Mouse (Mus musculus) lung, adult 2 months (tissue): ENCODE measurements around the gene 2210011C24Rik. TPM values are rescaled to one million over a fixed set of nuclear protein-coding genes. Genes with fewer than 3 reads are reported as not detected.
A peak's percentile ranks its signal among the peaks of the same experiment; 100 is the strongest.

Source experiments
- DNase-seq: peaks from one replicate; pipeline ENCODE4 v3.0.0; 2022
- H3K4me1 ChIP-seq: fragments of 200-500 bp; 2 replicates; pipeline ENCODE4 v1.6.1; 2011; ENCODE audit warnings: low read length; ENCODE audit not compliant: control insufficient read depth, insufficient read depth
- H3K4me3 ChIP-seq: fragments of 200-500 bp; replicated peaks from 2 replicates; pipeline ENCODE3; 2011; ENCODE audit warnings: low read depth, mild to moderate bottlenecking, control low read depth, low read length; ENCODE audit errors: extremely low read depth
- CTCF ChIP-seq: fragments of 200-500 bp; IDR thresholded peaks from 2 replicates; pipeline ENCODE4 v1.5.1; 2011; ENCODE audit warnings: mild to moderate bottlenecking, low read length, control low read depth; ENCODE audit not compliant: insufficient read depth
- POLR2A ChIP-seq: fragments of 200-500 bp; IDR thresholded peaks from 2 replicates; pipeline ENCODE4 v1.6.1; 2011; ENCODE audit warnings: low read depth, mild to moderate bottlenecking, control low read depth, low read length, borderline replicate concordance; ENCODE audit errors: extremely low read depth
- WGBS: fragments of 180-500 bp; shearing (Covaris S2); methylation state at CpG from one replicate; pipeline ENCODE4 v1.1.7; 2018; 5-methylcytosine and 5-hydroxymethylcytosine counted together
- polyA plus RNA-seq: library from polyadenylated mRNA; depleted of rRNA; stranded (reverse); fragments of >200 nt; gene quantifications from 2 replicates; pipeline ENCODE4 v1.2.3, GENCODE M21; 2012; rRNA removed

The 2210011C24Rik gene
- polyA plus RNA-seq = 29.5 and 57.0 TPM in 2 replicates

DNA sequence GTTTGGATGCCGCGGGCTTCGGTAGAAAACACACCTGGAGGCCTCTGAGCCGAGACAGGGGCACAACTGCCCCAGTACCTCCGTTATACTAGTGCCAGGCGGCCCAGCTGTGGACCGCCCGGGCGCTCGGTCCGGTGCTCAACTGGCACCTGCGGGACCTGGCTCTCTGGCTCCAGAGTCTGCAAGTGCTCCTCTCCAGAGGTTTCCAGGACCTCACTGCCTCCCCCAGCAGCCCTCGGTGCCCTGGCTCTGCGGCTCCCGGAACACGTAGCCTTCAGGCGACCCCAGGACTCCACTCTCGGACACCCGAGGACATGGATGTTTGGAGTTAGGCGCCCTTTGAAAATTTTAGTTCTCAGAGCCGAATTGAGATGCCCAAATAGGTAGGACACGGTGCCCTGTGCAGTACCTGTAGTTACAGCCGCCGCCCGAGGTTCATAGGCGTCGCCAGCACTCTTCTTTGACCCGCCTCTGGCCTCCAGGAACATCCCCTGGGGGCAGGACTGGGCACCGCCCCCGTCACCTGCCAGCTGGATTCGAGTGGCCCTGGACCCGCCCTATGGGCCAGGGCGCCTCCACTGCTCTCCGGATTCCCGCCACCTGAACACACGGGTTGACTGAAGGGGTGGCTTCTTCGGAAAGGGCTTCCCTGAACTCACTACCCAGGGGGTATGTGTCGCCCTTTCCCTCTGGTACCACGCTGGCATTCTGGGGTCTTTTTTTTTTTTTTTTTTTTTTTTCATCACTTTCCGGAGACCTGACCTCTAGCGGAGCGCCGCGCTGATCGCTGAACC is at the start of gene 2210011C24Rik:
Gene 2210011C24Rik (minus strand): TSS at position 467 of the 794 bp plus-strand sequence.
- H3K4me3 ChIP-seq = peak within 1 kb of the TSS; percentile 61
- TF ChIP-seq POLR2A = peak; percentile 34; the same call in 1 of the 2 replicates
- no peak for TF ChIP-seq CTCF
- peak; percentile 70 for DNase-seq
- H3K4me1 ChIP-seq = peaks cover 5% of the 10 kb centered on the region
- 2% methylated on average over 45 of the region's 45 CpGs for WGBS

- no peak for DNase-seq
- Histone ChIP-seq H3K4me1 (no peaks in the 10 kb centered on the region), H3K4me3 (no peak overlapping the region)
- no peak for TF ChIP-seq POLR2A
- TF ChIP-seq CTCF = no peak
- WGBS = 79% methylated on average over 2 of the region's 2 CpGs
Observed at GRCm38 (mm10) chr8:84060245-84060644, 48.3 kb upstream of the 2210011C24Rik start.

DNA sequence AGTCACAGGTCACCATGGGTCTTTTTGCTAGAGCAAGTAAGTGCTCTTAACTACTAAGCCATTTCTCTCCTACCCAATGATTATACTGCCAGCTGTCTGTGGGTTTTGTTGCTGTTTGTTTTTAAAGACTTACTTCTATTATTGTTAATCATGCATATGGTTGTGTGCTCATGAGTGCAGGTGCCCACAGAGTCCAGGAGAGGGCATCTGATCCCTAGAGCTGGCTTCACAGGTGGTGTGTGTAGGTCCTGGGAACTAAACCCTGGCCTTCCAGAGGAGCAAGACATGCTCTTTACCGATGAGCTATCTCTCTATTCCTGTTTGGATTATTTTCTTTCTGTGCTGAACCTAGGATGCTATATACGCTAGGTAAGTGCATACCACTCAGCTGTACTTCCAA is 47.3 kb upstream of the 2210011C24Rik start:
- no peak for TF ChIP-seq POLR2A
- no peak for TF ChIP-seq CTCF
- Histone ChIP-seq H3K4me3 (no peak overlapping the region), H3K4me1 (no peaks in the 10 kb centered on the region)
- WGBS = 90% methylated on average over 2 of the region's 2 CpGs
- no peak for DNase-seq

- no peak for TF ChIP-seq POLR2A
- TF ChIP-seq CTCF = no peak
- Histone ChIP-seq H3K4me3 (no peak overlapping the region), H3K4me1 (no peaks in the 10 kb centered on the region)
- 97% methylated on average over 1 of the region's 1 CpGs for WGBS
- no peak for DNase-seq
Observed at GRCm38 (mm10) chr8:84057827-84058226, 45.9 kb upstream of the 2210011C24Rik start.

DNA sequence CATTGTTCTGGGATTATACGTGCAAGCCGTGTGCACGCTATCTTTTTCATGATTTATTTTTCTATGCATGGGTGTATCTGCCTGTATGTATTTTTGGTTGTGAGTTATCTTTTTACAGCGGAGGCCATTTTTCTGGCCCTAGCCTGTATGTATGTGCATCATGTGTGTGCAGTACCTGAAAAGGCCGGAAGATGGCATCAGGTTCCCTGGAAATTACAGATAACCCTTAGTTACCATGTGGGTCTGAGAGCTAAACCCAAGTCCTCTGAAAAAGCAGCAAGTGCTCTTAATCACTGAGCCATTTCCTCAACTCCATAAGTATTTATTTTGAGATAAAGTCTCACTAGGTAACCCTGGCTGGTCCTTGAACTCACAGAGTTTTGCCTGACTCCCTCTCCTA is 41.3 kb upstream of the 2210011C24Rik start:
- DNase-seq = no peak
- no peaks in the 10 kb centered on the region for H3K4me1 ChIP-seq
- TF ChIP-seq CTCF (no peak), POLR2A (no peak)
- WGBS = 85% methylated on average over 5 of the region's 5 CpGs
- H3K4me3 ChIP-seq = no peak overlapping the region

- TF ChIP-seq POLR2A = no peak
- no peak for TF ChIP-seq CTCF
- no peak for DNase-seq
- no peak overlapping the region for H3K4me3 ChIP-seq
Observed at GRCm38 (mm10) chr8:84052746-84053145, 40.8 kb upstream of the 2210011C24Rik start.

GRCm38 (mm10) chr8:84048171-84048570 is 36.2 kb upstream of the 2210011C24Rik start:
- WGBS = 62% methylated on average over 5 of the region's 5 CpGs
- no peak for TF ChIP-seq CTCF
- no peak for TF ChIP-seq POLR2A
- Histone ChIP-seq H3K4me3 (no peak overlapping the region), H3K4me1 (no peaks in the 10 kb centered on the region)
- no peak for DNase-seq

More at GRCm38 (mm10) chr8:84052746-84053145, 40.8 kb upstream of the 2210011C24Rik start:
- no peaks in the 10 kb centered on the region for H3K4me1 ChIP-seq
- WGBS = 19% methylated on average over 3 of the region's 3 CpGs

DNA sequence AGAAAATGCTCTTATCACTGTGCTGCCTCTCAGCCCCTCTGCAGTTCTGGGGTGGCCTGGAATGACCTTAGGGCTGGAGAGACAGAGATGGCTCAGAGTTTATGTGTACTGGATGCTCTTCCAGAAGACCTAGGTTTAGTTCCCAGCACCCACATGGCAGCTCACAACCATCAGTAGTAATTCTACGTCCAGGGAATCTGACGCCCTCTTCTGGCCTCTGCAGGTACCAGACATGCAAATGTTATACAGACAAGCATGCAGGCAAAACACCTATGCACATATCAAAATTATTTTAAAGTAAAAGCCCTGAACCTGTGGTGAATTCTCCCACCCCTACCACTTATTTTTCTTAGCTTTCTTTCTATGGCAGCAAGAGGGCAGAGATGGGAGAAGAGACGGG is 34.5 kb upstream of the 2210011C24Rik start:
- TF ChIP-seq POLR2A = no peak
- no peak for TF ChIP-seq CTCF
- 81% methylated on average over 3 of the region's 3 CpGs for WGBS
- no peak for DNase-seq
- no peak overlapping the region for H3K4me3 ChIP-seq
- peaks cover 3% of the 10 kb centered on the region; the same call in 1 of the 2 replicates for H3K4me1 ChIP-seq

DNA sequence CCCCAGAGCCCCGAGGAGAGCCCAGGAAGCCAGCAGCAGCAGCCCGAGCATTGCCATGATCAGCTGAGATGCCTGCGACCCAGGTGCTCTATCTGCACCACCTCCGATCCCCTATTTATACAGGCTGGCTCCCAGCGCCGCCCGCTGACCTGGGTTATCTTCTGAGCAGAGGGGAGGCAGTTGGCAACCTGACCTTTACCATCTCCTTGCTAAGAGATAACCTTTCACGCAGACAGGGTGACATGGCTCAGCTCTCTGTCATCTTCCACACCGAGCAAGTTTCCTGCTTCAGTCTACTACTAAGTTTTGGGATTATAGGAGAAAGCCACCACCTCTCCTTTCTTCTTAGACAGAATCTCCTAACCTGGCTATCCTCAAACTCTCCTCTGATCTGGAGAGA is 32.9 kb upstream of the 2210011C24Rik start, which contains the start of gene Rln3:
Gene Rln3 (minus strand): TSS at position 101 of the 400 bp plus-strand sequence.
- no peak within 1 kb of the TSS for H3K4me3 ChIP-seq
- TF ChIP-seq CTCF = no peak
- TF ChIP-seq POLR2A = no peak
- H3K4me1 ChIP-seq = peaks cover 3% of the 10 kb centered on the region; the same call in 1 of the 2 replicates
- 36% methylated on average over 9 of the region's 9 CpGs for WGBS
- DNase-seq = no peak

DNA sequence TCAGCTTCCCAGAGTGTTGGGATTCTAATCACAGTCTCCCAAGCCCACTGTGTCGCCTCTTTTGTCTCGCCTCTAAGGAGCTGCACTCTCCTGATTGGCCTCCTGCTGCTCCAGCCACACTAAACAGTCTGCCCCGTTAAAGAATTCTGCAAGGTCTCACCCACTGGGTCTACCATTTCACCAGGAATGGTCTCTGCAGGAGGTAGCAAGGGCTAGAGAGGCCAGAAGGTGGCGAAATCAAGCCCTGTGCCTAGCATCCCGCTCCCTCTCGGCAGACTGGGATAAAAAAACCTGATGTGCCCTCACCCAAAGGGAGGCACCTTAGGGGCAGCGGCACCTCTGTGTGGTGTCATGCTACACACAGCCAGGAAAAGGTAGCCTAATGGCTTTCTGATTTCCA is 32.1 kb upstream of the 2210011C24Rik start:
- DNase-seq = no peak
- 22% methylated on average over 7 of the region's 7 CpGs for WGBS
- Histone ChIP-seq H3K4me1 (peaks cover 3% of the 10 kb centered on the region; the same call in 1 of the 2 replicates), H3K4me3 (no peak overlapping the region)
- TF ChIP-seq POLR2A (no peak), CTCF (no peak)
